Mouse (Mus musculus) testis, adult 2 months (tissue): Measurements from ENCODE around the gene Abcb8. TPM values are rescaled to one million over a fixed set of nuclear protein-coding genes. Genes with fewer than 3 reads are reported as not detected.
A peak's percentile ranks its signal among the peaks of the same experiment; 100 is the strongest.

Experiments
- H3K27ac ChIP-seq: fragments of 200-500 bp; 2 replicates; pipeline ENCODE4 v1.5.1; 2012; ENCODE audit warnings: low read depth, low read length; ENCODE audit not compliant: control insufficient read depth, insufficient read depth
- H3K27me3 ChIP-seq: fragments of 200-500 bp; 2 replicates; pipeline ENCODE4 v1.6.1; 2012; ENCODE audit warnings: mild to moderate bottlenecking, low read length, moderate library complexity; ENCODE audit not compliant: control insufficient read depth, insufficient read depth
- H3K36me3 ChIP-seq: fragments of 200-500 bp; 2 replicates; pipeline ENCODE4 v1.6.1; 2012; ENCODE audit warnings: mild to moderate bottlenecking, low read length; ENCODE audit not compliant: control insufficient read depth, insufficient read depth
- H3K4me1 ChIP-seq: fragments of 200-500 bp; 2 replicates; pipeline ENCODE4 v1.6.1; 2012; ENCODE audit warnings: low read length; ENCODE audit not compliant: control insufficient read depth, insufficient read depth
- H3K4me3 ChIP-seq: fragments of 200-500 bp; 2 replicates; pipeline ENCODE4 v1.5.1; 2012; ENCODE audit warnings: low read depth, mild to moderate bottlenecking, low read length, moderate library complexity, mixed read lengths; ENCODE audit not compliant: control insufficient read depth
- CTCF ChIP-seq: fragments of 200-500 bp; IDR thresholded peaks from 2 replicates; pipeline ENCODE4 v1.5.1; 2012; ENCODE audit warnings: low read depth, mild to moderate bottlenecking, inconsistent platforms, low read length, moderate library complexity; ENCODE audit not compliant: control insufficient read depth, insufficient read depth, insufficient replicate concordance
- POLR2A ChIP-seq: fragments of 200-500 bp; IDR thresholded peaks from 2 replicates; pipeline ENCODE4 v1.6.1; 2012; ENCODE audit warnings: low read depth, mild to moderate bottlenecking, inconsistent platforms, low read length, moderate library complexity; ENCODE audit not compliant: control insufficient read depth
- polyA plus RNA-seq: library from polyadenylated mRNA; depleted of rRNA; stranded (reverse); fragments of >200 nt; gene quantifications from 2 replicates; pipeline ENCODE4 v1.2.3, GENCODE M21; 2012

Abcb8 gene
- polyA plus RNA-seq, 1 experiment = 28.1 TPM

DNA sequence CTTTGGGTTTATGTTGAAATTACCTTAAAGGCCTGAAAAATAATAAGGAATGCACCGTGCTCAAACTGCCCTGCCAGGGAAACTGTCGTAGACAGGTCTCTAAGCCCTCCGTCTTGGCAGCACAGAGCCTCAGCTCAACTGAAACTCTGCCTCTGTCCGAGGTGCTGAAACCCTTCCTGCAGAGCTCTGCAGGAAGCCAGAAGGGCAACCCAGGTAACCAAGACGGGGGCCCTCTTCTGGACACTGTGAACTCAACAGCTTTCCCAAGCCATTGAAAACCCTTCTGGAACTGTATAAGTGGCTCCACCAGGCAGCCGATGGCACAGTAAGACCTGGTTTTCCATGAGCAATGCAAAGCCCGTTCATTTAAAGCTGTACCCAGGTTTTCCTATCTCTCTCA, 36.0 kb upstream of the Abcb8 start:
- H3K36me3 ChIP-seq = no peaks in the 10 kb centered on the region
- no peak overlapping the region for H3K4me3 ChIP-seq
- H3K4me1 ChIP-seq = peaks cover 20% of the 10 kb centered on the region
- H3K27ac ChIP-seq = no peak overlapping the region
- H3K27me3 ChIP-seq = no peaks in the 10 kb centered on the region
- TF ChIP-seq POLR2A = no peak
- peak; percentile 44; the same call in 1 of the 2 replicates for TF ChIP-seq CTCF

DNA sequence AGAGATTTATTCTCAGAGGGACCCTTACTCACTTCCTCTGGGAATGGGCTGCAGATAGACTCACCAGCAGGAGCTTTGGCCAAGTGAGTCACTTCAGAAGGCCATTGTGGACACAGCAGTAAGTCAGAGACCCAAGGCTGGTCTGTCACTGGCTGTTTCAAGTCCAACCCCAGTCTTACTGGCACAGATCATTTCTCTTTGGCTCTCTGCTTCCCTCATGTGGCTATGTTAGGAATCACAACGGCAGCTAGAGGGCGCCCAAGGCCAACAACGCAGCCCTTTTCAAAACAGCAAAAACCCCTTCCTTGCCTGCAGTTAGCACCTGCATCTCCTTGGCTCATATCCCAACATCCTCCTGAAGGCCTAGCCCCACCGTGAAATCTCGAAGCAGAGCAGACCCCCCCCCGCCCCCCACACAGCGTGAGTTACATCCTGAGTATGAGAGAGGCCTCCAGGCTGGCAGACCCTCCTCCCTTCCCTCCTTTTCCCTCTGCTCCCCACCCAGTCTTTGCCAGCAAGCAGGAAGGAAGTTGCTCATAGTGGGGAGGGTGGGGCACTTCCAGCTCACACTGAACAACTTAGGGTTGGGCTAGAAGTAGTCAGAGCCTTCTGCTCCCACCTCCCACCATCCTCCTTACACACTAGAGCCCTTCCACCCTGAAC, 32.5 kb upstream of the Abcb8 start:
- H3K27me3 ChIP-seq = no peaks in the 10 kb centered on the region
- H3K4me3 ChIP-seq = no peak overlapping the region
- H3K36me3 ChIP-seq = no peaks in the 10 kb centered on the region
- H3K27ac ChIP-seq = no peak overlapping the region
- TF ChIP-seq POLR2A (no peak), CTCF (peak; percentile 85; the same call in 1 of the 2 replicates)
- peaks cover 19% of the 10 kb centered on the region for H3K4me1 ChIP-seq

DNA sequence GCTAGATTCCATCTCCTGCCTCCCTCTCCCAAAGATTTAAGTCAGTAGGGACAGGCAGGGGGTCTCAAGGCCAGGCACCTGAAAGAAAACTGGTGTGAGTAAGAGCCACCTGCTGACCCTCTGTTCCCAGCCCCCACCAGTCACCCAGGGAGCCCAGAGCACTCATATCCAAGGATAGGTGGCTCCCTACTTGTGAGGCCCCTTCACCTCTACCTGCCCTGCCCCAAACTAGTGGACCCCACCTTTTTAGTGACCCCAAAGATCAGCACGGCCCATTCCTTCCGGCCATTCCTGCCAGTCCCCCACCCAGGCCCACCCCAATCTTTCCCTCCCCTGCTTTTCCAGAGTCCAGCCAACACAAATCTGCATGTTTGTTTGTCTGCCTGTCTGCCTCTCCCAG, 30.0 kb upstream of the Abcb8 start:
- Histone ChIP-seq H3K27me3 (no peaks in the 10 kb centered on the region), H3K4me1 (peaks cover 15% of the 10 kb centered on the region), H3K27ac (no peak overlapping the region), H3K36me3 (no peaks in the 10 kb centered on the region), H3K4me3 (no peak overlapping the region)
- TF ChIP-seq POLR2A = no peak
- no peak for TF ChIP-seq CTCF

DNA sequence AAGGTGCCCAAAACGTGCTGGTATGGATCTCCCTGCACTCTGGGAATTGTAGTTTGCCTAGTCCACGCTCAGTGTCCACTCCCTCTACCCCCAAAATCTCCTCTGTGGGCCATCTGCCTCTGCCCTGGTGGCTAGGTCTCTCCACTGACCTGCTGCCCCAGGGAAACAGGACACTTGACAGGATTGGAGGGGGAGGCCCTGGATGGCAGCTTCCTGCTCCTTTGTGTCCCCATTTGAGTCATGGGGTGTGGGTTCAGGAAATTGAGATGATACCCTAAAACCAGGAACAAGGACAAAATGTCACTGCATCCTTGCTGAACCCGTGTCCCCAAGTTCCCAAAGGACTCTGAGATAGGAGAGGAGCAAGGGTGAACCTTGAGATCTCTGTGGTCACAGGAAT, 29.4 kb upstream of the Abcb8 start:
- Histone ChIP-seq H3K4me3 (no peak overlapping the region), H3K27me3 (no peaks in the 10 kb centered on the region), H3K36me3 (no peaks in the 10 kb centered on the region), H3K4me1 (peaks cover 15% of the 10 kb centered on the region), H3K27ac (no peak overlapping the region)
- TF ChIP-seq POLR2A (no peak), CTCF (no peak)

- H3K36me3 ChIP-seq = no peaks in the 10 kb centered on the region
- TF ChIP-seq POLR2A (no peak), CTCF (no peak)
- H3K27ac ChIP-seq = no peak within 1 kb of the TSS
- H3K4me1 ChIP-seq = peaks cover 15% of the 10 kb centered on the region
- H3K4me3 ChIP-seq = peak within 1 kb of the TSS; percentile 10; the same call in 1 of the 2 replicates
- H3K27me3 ChIP-seq = no peaks in the 10 kb centered on the region
Observed at GRCm38 (mm10) chr5:24364508-24364907, 29.0 kb upstream of the Abcb8 start, which contains the start of gene Nos3. Gene Nos3 (plus strand): TSS chr5:24364810.

DNA sequence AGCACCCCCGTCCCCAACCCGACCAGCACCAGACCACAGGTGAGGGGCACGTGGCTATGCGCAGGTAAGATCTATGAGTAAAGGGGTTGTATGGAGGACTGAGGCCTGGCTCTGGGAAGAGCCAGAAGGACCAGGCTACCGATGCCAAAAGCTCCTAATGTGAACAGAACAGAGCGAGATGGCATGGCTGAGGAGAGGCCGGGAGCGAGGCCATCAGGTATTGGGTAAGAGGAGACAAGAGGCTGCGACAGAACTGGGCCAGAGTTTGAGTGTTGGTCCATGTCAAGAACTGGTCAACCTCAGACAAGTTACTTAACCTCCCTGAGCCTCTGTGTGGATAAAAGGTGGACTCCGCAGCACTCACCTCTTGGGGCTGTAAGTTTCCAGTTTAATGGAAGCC, 28.5 kb upstream of the Abcb8 start:
- Histone ChIP-seq H3K4me1 (peaks cover 15% of the 10 kb centered on the region), H3K36me3 (no peaks in the 10 kb centered on the region), H3K4me3 (peak overlapping the region; percentile 10; the same call in 1 of the 2 replicates), H3K27ac (no peak overlapping the region), H3K27me3 (no peaks in the 10 kb centered on the region)
- TF ChIP-seq POLR2A (no peak), CTCF (no peak)

DNA sequence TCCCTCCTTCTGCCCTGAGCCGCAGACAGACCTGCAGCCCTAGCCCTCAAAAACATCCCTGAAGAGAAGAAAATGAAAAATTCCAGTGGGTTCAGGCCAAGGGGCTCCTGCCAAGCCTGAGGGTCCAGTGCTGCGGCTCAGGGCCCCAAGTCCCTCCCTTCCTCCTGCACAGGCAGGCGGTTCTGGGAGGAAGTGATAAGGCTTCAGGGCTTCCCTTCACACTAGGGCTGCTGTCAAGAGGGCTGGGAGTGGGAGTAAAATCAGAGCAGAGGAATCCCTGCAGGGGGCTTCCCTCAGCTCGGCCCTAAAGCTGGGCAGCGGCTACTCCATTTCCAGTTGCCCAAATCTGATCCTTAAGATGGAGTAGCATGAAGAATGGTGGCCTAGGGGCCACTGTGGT, 27.9 kb upstream of the Abcb8 start:
- H3K27ac ChIP-seq = no peak overlapping the region
- no peaks in the 10 kb centered on the region for H3K36me3 ChIP-seq
- peaks cover 15% of the 10 kb centered on the region for H3K4me1 ChIP-seq
- TF ChIP-seq CTCF (no peak), POLR2A (no peak)
- no peak overlapping the region for H3K4me3 ChIP-seq
- no peaks in the 10 kb centered on the region for H3K27me3 ChIP-seq
